Mouse (Mus musculus): Measurements from ENCODE around the gene Kifap3. TPM values are rescaled to one million over a fixed set of nuclear protein-coding genes. Genes with fewer than 3 reads are reported as not detected.
A peak's percentile ranks its signal among the peaks of the same experiment; 100 is the strongest.
"Not testable (repeated sequence)": the region's sequence is repeated elsewhere in the genome, so short reads cannot be mapped to it uniquely, and the experiment has no call there.

Gene Kifap3
- polyA plus RNA-seq (2015; fragmentation: Nextera tagmentation; extraction: Ambion mirVana) = 18.6 and 18.9 TPM in 2 replicates

DNA sequence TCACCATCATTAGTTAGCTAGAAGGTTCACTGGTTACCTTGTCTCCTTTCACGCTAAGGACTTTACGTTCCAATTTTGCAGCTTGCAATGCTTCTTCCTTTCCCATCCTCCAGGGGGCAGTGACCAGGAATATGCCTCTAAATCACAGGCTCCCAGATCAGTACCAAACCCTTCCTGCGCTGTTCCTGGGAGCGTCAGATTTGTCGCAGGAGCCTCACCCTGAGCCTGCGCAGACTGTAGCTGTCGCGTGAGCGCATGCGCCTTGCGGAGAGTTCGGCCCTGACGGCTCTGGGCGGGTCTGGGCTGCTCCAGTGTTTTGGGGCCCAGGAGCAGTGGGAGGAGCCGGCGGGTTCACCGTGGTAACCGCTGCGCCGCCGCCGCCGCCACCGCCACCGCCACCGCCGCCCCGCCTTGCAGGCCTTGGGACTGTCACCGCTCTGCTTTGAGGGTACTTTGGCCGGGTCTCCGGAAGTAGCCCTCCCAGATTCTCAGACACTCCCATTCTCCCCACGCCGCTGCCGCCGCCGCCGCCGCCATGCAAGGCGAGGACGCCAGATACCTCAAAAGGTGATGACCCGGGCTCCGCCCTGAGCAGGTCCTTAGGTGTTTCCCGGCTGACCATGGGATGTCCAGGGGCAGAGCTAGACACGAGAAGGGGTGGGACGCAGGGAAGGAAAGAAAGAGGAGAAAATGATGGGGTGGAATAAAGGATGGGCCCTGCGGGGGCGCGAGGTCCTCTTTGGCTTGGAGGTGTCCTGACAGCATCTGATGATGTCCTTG, at the start of gene Kifap3:
Gene Kifap3, plus strand, starts transcription at position 248 of the 780 bp plus-strand sequence.
- peak; percentile 100 for ATAC-seq (ENCODE audit: extremely low read depth, insufficient number of reproducible peaks, low FRiP score, low TSS enrichment)
- under 1% methylated on average over 36 of the region's 48 CpGs for WGBS
- H3K27ac ChIP-seq (replicated peaks) = no peak within 1 kb of the TSS; the same call in 1 of the 2 replicates

DNA sequence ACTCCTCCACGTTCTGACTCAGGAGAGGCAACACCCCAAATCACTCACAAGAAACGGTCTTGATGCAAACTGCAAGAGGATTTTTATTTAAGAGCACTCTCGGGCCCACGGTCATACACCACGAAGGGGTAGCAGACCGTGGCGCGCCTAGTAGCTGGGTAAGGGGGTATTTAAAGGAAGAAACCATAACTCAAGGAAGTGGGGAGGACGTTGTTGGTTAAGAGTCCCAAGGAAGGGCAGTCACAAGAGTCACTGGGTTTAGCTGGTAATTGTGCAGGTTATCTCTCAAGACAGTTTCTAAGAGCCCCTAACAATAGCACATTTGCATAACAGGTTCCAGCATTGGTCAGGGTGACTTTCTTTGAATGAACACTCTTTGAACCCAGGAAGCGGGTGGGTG, 48.2 kb upstream of the Kifap3 start:
- not testable (repeated sequence) for H3K4me1 ChIP-seq; H3K27ac ChIP-seq (replicated peaks); ATAC-seq (ENCODE audit: extremely low read depth, insufficient number of reproducible peaks, low FRiP score, low TSS enrichment); H3K9me3 ChIP-seq; H3K36me3 ChIP-seq; H3K9ac ChIP-seq; H3K4me2 ChIP-seq; H3K4me3 ChIP-seq; H3K27me3 ChIP-seq (replicated peaks)
- WGBS = 87% methylated on average over 10 of the region's 10 CpGs

More for the DNA sequence above, at the start of gene Kifap3:
- Histone ChIP-seq H3K9me3 (no peaks in the 10 kb centered on the region), H3K4me1 (peaks cover 3% of the 10 kb centered on the region; the same call in 1 of the 2 replicates), H3K36me3 (peaks cover 6% of the 10 kb centered on the region), H3K27me3 (replicated peaks) (no peaks in the 10 kb centered on the region), H3K4me3 (peak within 1 kb of the TSS; percentile 93), H3K4me2 (peak within 1 kb of the TSS; percentile 79), H3K9ac (peak within 1 kb of the TSS; percentile 90)

DNA sequence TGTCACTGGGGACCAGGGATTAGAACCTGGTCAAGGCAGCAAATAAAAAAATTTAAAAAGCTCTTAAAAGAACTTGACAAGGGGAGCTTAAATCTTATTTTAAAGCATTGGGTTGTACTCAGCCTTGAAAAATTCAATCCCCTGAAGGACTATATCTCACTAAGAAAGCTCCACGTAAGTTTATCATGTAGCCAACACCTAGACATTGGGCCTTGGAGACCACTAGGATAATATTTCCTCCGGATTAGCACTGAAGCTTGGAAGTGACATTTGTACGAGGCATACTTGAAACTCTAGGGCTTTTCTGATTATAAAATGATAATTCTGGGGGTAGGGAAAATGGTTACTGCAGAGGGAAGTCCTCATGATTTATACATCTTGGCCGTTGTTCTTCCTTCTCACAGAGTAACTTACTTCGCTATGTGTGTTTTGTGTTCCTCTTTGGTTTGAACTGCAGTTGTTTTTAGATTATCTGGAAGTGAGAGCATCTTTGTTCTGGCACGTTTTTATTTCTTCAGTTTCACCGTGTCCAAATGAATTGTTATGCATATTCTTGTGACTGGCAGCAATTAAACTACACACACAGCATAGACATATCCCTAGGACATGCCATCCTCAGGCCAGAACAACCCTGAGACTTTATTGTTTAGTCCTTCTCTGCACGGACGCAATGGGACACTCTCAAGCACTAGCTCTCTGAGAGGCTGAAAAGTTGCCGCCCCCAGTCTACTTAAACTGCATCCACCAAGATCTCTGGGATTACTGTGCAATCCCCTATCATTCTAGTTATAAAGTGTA, 42.7 kb upstream of the Kifap3 start:
- H3K27me3 ChIP-seq (replicated peaks) = no peaks in the 10 kb centered on the region
- no peaks in the 10 kb centered on the region for H3K36me3 ChIP-seq
- H3K4me3 ChIP-seq = no peak overlapping the region
- no peak overlapping the region for H3K27ac ChIP-seq (replicated peaks)
- H3K9ac ChIP-seq = no peak overlapping the region
- H3K4me1 ChIP-seq = no peaks in the 10 kb centered on the region
- H3K9me3 ChIP-seq = no peaks in the 10 kb centered on the region
- 68% methylated on average over 10 of the region's 10 CpGs for WGBS
- H3K4me2 ChIP-seq = no peak overlapping the region
- no peak for ATAC-seq (ENCODE audit: extremely low read depth, insufficient number of reproducible peaks, low FRiP score, low TSS enrichment)

DNA sequence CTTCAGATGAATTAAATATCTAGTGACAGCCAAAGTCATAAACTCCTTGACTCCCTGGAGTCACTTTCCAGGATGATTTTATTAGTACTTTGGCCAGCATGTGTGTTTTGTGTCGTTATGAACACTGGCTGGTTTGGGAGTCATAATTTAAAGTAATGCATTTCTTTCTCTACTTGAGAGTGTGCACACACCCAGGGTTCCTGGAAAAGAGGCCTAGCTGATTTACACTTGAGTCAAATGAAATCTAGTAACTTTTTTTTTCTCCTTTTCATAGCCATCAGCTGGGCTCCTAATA, 42.2 kb upstream of the Kifap3 start:
- Histone ChIP-seq H3K4me1 (no peaks in the 10 kb centered on the region), H3K4me3 (no peak overlapping the region), H3K27ac (replicated peaks) (no peak overlapping the region), H3K9ac (no peak overlapping the region), H3K9me3 (no peaks in the 10 kb centered on the region), H3K36me3 (no peaks in the 10 kb centered on the region), H3K27me3 (replicated peaks) (no peaks in the 10 kb centered on the region), H3K4me2 (no peak overlapping the region)
- 67% methylated on average over 1 of the region's 1 CpGs for WGBS
- no peak for ATAC-seq (ENCODE audit: extremely low read depth, insufficient number of reproducible peaks, low FRiP score, low TSS enrichment)

DNA sequence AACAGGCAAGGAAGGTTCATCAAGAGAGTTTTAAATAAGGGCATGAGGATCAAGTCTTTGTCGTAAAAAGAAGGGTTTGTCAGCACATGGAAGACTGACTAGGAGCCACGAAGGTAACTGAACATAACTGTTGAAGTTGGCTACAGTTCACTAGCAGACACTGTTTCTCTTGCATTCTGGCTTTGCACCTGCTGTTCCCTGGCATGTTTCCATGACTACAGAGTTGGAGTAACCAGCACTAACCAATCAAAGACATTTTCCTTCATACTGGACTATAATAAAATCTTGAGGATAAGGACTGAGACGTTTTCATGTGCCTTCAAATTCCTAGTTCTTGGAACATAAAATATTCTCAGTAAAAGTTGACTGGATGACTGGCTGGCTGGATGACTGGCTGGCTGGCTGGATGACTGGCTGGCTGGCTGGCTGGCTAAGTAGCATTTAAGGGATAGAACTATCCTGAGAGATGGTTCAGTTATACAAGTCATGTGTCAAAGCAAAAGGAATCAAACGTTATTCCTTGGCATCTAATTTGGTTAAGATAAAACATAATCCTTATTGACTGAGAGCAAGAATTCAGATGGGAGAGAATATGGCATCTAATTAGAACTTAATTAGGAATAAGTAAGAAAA, 27.9 kb upstream of the Kifap3 start:
- Histone ChIP-seq H3K4me1 (no peaks in the 10 kb centered on the region), H3K27ac (replicated peaks) (no peak overlapping the region), H3K27me3 (replicated peaks) (no peaks in the 10 kb centered on the region), H3K4me3 (no peak overlapping the region), H3K9me3 (no peaks in the 10 kb centered on the region), H3K9ac (no peak overlapping the region), H3K36me3 (no peaks in the 10 kb centered on the region), H3K4me2 (no peak overlapping the region)
- ATAC-seq (ENCODE audit: extremely low read depth, insufficient number of reproducible peaks, low FRiP score, low TSS enrichment) = no peak
- 49% methylated on average over 4 of the region's 4 CpGs for WGBS

DNA sequence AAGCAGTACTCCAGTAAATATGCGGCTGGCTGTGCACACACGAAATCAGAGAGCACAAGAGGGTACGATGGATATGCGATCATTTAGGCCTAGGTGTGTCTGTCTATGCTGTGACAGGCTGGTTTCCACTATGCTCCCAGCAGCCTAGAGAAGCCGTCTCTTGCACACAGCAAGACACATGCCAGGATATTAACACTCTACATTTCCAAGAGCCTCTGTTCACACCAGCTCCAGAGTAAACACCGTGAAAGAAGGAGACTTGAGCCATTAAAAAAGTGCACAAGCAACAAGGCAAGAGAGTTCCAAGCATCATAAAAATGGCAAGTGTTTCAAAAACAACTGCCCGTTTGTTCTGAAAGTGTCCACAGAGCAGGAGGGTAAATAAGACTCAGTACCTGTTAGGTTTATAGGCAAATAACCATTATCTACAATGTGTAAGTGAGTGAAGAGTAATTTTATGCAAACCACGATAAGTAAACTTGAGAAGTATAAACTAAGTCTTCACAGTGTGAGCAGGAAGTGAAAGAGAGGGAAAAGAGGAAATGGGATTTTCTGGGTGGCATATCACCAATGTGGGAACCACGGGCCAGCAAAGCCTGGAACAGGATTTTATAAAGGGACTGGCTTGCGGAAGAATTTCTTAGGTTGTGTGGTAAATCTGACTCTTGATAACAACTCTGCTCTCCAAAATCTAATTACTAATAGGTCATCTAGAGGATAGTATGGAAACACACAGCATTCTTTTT, 21.7 kb upstream of the Kifap3 start:
- WGBS = 70% methylated on average over 10 of the region's 10 CpGs

DNA sequence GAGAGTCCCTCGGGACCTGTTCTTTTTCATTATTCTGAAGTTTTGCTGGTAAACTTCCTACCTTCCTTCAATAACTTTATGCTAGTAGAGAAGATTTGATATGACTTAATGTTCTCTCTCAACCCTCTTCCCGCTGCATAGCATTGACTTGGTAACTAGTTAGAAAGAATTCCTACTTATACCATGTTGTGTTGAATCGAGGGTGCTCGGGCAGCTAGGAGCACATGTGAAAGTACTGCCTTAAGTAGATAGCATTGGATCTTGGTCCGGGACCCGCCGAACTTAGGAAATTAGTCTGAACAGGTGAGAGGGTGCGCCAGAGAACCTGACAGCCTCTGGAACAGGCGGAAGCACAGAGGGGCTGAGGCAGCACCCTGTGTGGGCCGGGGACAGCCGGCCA, 4.2 kb downstream of the Kifap3 start:
- H3K9ac ChIP-seq; H3K27me3 ChIP-seq (replicated peaks); ATAC-seq (ENCODE audit: extremely low read depth, insufficient number of reproducible peaks, low FRiP score, low TSS enrichment); H3K4me3 ChIP-seq; H3K9me3 ChIP-seq; H3K4me1 ChIP-seq; H3K27ac ChIP-seq (replicated peaks); H3K4me2 ChIP-seq; H3K36me3 ChIP-seq: not testable (repeated sequence)
- WGBS = 87% methylated on average over 8 of the region's 11 CpGs

More for the DNA sequence above, 21.7 kb upstream of the Kifap3 start:
- Histone ChIP-seq H3K9ac (no peak overlapping the region), H3K4me1 (no peaks in the 10 kb centered on the region), H3K27ac (replicated peaks) (no peak overlapping the region), H3K9me3 (no peaks in the 10 kb centered on the region), H3K36me3 (no peaks in the 10 kb centered on the region), H3K4me3 (no peak overlapping the region), H3K27me3 (replicated peaks) (no peaks in the 10 kb centered on the region), H3K4me2 (no peak overlapping the region)
- no peak for ATAC-seq (ENCODE audit: extremely low read depth, insufficient number of reproducible peaks, low FRiP score, low TSS enrichment)

DNA sequence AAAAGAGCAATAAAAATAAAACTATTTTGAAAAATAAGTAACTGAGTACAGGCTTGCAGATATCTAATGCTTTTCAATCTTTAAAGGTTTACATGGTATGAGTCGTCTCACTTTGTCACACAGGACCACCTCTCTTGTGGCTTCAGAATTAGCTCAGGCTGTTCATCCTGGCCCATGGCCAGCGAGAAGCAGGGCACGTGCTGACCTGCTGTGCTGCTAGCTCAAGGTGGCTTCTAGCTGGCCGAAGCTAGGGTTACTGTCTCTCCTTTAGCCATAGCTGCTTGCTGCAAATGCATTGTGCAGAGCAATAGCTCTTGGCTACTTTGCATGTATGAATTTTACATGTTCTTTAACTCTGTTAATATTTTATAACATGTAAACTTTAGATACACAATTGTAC, 42.0 kb downstream of the Kifap3 start:
- Histone ChIP-seq H3K9ac (no peak overlapping the region), H3K9me3 (no peaks in the 10 kb centered on the region), H3K27me3 (replicated peaks) (no peaks in the 10 kb centered on the region), H3K4me1 (no peaks in the 10 kb centered on the region), H3K4me3 (no peak overlapping the region), H3K4me2 (no peak overlapping the region), H3K27ac (replicated peaks) (no peak overlapping the region), H3K36me3 (peaks cover 15% of the 10 kb centered on the region)
- 77% methylated on average over 4 of the region's 4 CpGs for WGBS
- ATAC-seq (ENCODE audit: extremely low read depth, insufficient number of reproducible peaks, low FRiP score, low TSS enrichment) = no peak

DNA sequence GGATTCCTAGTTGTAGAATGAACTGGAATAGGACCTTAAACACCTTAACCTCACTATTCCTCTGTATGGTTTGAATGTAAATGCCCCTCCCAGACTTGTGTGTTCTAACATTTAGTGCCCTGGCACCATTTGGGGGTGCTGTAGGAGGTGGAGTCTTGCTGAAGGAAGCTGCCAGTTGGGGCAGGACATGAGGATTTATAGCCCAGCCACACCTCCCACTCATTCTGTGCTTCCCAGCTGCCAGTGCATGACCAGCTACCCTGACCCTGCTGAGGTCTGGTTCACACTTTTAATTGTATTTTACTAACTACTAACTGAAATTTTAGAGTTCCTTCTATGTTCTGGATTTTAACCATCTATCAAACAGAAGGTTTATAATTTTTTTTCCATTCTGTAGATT, 50.1 kb downstream of the Kifap3 start:
- Histone ChIP-seq H3K4me3 (no peak overlapping the region), H3K36me3 (0 out of 2 replicates have a peak, but pooled peaks cover 5% of the 10 kb centered on the region), H3K4me1 (no peaks in the 10 kb centered on the region), H3K27me3 (replicated peaks) (no peaks in the 10 kb centered on the region), H3K4me2 (no peak overlapping the region), H3K9me3 (no peaks in the 10 kb centered on the region), H3K27ac (replicated peaks) (no peak overlapping the region), H3K9ac (no peak overlapping the region)
- ATAC-seq (ENCODE audit: extremely low read depth, insufficient number of reproducible peaks, low FRiP score, low TSS enrichment) = no peak

DNA sequence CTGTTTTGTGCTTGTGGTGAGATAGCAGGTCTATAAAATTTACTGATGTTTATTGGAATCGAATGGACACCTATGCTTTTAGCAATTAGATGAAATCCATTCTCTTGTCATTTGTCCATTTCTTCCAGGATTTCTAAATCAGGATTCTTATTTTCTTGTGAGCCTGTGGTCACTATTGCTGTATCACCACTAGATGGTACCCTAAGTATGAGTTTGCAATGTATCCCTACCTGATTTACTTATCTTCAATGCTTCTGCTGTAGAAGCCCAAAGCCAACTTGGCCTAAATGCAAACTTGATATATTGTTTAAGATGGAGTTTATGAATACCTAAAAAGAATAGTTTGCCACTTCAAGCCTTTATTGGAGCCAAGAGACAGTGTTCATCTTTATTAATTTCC, 54.7 kb downstream of the Kifap3 start:
- Histone ChIP-seq H3K27ac (replicated peaks) (no peak overlapping the region), H3K4me1 (no peaks in the 10 kb centered on the region), H3K36me3 (0 out of 2 replicates have a peak, but pooled peaks cover 4% of the 10 kb centered on the region), H3K4me3 (no peak overlapping the region), H3K27me3 (replicated peaks) (no peaks in the 10 kb centered on the region), H3K9ac (no peak overlapping the region), H3K9me3 (no peaks in the 10 kb centered on the region), H3K4me2 (no peak overlapping the region)
- WGBS = 47% methylated on average over 1 of the region's 1 CpGs
- ATAC-seq (ENCODE audit: extremely low read depth, insufficient number of reproducible peaks, low FRiP score, low TSS enrichment) = no peak

DNA sequence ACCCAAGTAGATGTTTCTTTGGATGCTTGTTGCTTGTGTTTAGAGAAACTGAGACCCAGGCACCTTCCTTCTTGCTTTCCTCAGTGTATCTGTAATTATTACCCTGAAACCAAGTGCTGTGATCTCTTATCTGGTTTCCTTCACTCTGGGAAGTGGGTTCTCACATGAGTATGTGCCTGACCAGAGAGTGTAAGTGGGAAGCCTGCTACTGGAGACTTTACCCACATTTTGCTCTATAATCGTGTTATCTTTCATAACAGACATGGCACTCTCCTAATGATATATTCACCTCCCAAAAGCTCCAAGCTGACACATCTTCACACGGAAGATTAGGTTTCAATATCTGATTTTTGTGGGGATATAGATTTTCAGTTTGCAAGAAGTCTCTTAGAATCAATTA, 55.7 kb downstream of the Kifap3 start:
- Histone ChIP-seq H3K4me2 (no peak overlapping the region), H3K4me3 (no peak overlapping the region), H3K4me1 (no peaks in the 10 kb centered on the region), H3K27ac (replicated peaks) (no peak overlapping the region), H3K9me3 (no peaks in the 10 kb centered on the region), H3K27me3 (replicated peaks) (no peaks in the 10 kb centered on the region), H3K9ac (no peak overlapping the region), H3K36me3 (no peaks in the 10 kb centered on the region)
- no peak for ATAC-seq (ENCODE audit: extremely low read depth, insufficient number of reproducible peaks, low FRiP score, low TSS enrichment)
- WGBS = 77% methylated on average over 2 of the region's 2 CpGs

Measured in heart, embryonic 13.5 days (tissue).